Mouse (Mus musculus): Measurements from ENCODE around the gene Atg13.
"Not testable (repeated sequence)": the region's sequence is repeated elsewhere in the genome, so short reads cannot be mapped to it uniquely, and the experiment has no call there.

The Atg13 gene

GRCm38 (mm10) chr2:91710272-91711234 is at the start of gene Atg13, which contains the start of gene Harbi1:
Gene Atg13 (minus strand): TSS chr2:91710576.
Gene Harbi1 (plus strand): TSS chr2:91710852.
- DNase-seq (ENCODE audit: low spot score in 2 of 2): peak; percentile 92 to 97

- DNase-seq (ENCODE audit: low spot score in 2 of 2): no peak
Observed at GRCm38 (mm10) chr2:91749811-91750261, 39.5 kb upstream of the Atg13 start.

- no peak for DNase-seq (ENCODE audit: low spot score in 2 of 2)
Observed at GRCm38 (mm10) chr2:91744686-91745085, 34.3 kb upstream of the Atg13 start.

- no peak for DNase-seq (ENCODE audit: low spot score in 2 of 2)
Observed at GRCm38 (mm10) chr2:91739586-91739985, 29.2 kb upstream of the Atg13 start.

- no peak for DNase-seq (ENCODE audit: low spot score in 2 of 2)
Observed at GRCm38 (mm10) chr2:91735221-91735620, 24.8 kb upstream of the Atg13 start.

- DNase-seq (ENCODE audit: low spot score in 2 of 2): peak; percentile 81 to 88
Observed at GRCm38 (mm10) chr2:91729971-91730821, 19.8 kb upstream of the Atg13 start, which contains the start of gene Ambra1. Gene Ambra1 (plus strand): TSS chr2:91730134.

- DNase-seq (ENCODE audit: low spot score in 2 of 2): no peak
Observed at GRCm38 (mm10) chr2:91729571-91729970, 19.2 kb upstream of the Atg13 start.

GRCm38 (mm10) chr2:91727011-91727410 is 16.6 kb upstream of the Atg13 start:
- no peak for DNase-seq (ENCODE audit: low spot score in 2 of 2)

- DNase-seq (ENCODE audit: low spot score in 2 of 2): not testable (repeated sequence)
Observed at GRCm38 (mm10) chr2:91725476-91725875, 15.1 kb upstream of the Atg13 start.

GRCm38 (mm10) chr2:91724716-91725115 is 14.3 kb upstream of the Atg13 start:
- DNase-seq (ENCODE audit: low spot score in 2 of 2): no peak

- DNase-seq (ENCODE audit: low spot score in 2 of 2): no peak
Observed at GRCm38 (mm10) chr2:91723951-91724350, 13.6 kb upstream of the Atg13 start.

GRCm38 (mm10) chr2:91723382-91723781 is 13.0 kb upstream of the Atg13 start:
- no peak for DNase-seq (ENCODE audit: low spot score in 2 of 2)

- no peak for DNase-seq (ENCODE audit: low spot score in 2 of 2)
Observed at GRCm38 (mm10) chr2:91718276-91718675, 7.9 kb upstream of the Atg13 start.

GRCm38 (mm10) chr2:91714921-91715320 is 4.5 kb upstream of the Atg13 start:
- DNase-seq (ENCODE audit: low spot score in 2 of 2): no peak

GRCm38 (mm10) chr2:91711256-91711925 is 1.0 kb upstream of the Atg13 start:
- DNase-seq (ENCODE audit: low spot score in 2 of 2): no peak

- no peak for DNase-seq (ENCODE audit: low spot score in 2 of 2)
Observed at GRCm38 (mm10) chr2:91708361-91708760, 2.0 kb downstream of the Atg13 start.

- no peak for DNase-seq (ENCODE audit: low spot score in 2 of 2)
Observed at GRCm38 (mm10) chr2:91706456-91706855, 3.9 kb downstream of the Atg13 start.

GRCm38 (mm10) chr2:91705736-91706135 is 4.6 kb downstream of the Atg13 start:
- DNase-seq (ENCODE audit: low spot score in 2 of 2): no peak

- DNase-seq (ENCODE audit: low spot score in 2 of 2): no peak
Observed at GRCm38 (mm10) chr2:91701366-91701765, 9.0 kb downstream of the Atg13 start.

GRCm38 (mm10) chr2:91699225-91699624 is 11.2 kb downstream of the Atg13 start:
- DNase-seq (ENCODE audit: low spot score in 2 of 2): no peak

GRCm38 (mm10) chr2:91696225-91696590 is 14.2 kb downstream of the Atg13 start:
- DNase-seq (ENCODE audit: low spot score in 2 of 2): no peak
